Mouse (Mus musculus): ENCODE data around the gene Stra6.

Gene Stra6

DNA sequence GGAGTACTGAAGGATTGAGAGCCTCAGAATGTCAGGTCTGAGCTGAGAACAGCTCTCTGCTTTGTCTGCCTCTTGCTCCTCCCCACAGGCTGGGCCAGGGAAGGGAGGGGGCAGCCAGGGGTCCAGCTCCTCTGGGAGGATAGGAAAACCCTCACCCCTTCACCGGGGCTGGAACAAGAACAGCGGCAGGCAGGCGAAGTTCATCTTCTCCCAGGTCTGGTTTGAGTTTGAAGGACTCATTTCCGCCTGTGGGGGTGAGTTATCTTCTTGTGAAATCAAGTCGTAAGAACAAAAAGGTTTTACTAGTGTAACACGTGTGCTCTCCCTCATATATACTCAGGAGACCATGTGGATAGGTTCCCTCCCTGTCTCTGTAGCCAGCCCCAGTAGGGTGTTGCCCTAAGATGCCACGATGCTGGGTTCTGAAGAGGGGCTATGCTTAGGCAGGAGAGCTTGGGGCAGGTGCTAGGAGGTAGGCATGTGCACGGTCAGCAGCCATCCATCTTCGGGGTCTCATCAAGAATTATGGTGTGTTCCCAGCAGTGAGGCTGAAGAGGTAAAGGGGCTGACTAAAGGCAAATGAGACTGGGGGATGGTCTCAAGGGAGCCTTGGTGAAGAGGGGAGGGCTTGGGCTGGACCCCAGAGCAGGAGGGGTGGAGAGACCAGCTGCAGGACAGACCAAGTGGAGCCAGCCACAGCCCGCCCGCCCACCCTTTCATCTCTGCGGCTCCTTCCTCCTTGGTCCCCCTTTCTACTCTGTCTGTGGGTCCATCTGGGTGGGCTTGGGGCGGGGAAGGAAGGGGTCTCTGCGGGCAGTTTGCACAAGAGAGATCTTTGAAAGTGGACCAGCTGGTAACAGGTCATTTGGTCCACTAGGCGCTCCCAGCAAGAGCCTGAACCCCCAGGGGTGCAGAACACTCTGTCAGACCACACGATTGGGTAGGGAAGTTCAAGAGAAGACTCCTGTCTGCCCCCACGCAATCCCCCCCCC, 70.6 kb downstream of the Stra6 start:
- DNase-seq (ENCODE audit: low spot score): peak; percentile 47

DNA sequence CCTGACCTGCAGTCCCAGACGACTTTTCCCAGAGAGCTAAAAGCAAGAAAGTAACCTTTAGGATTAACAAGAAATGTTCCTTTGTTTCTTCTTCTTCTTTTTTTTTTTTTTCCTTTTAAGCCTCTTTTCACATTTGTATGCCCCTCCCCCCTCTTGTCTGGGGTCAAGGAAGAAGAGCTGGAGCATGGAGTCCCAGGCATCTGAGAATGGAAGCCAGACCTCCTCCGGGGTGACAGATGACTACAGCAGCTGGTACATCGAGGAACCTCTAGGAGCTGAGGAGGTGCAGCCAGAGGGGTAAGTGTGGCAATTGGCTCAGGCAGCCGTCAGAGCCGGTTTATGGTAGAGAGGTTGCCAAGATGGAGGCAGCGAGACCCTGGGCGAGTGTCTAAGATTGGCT, 71.3 kb downstream of the Stra6 start:
- DNase-seq (ENCODE audit: low spot score): no peak

DNA sequence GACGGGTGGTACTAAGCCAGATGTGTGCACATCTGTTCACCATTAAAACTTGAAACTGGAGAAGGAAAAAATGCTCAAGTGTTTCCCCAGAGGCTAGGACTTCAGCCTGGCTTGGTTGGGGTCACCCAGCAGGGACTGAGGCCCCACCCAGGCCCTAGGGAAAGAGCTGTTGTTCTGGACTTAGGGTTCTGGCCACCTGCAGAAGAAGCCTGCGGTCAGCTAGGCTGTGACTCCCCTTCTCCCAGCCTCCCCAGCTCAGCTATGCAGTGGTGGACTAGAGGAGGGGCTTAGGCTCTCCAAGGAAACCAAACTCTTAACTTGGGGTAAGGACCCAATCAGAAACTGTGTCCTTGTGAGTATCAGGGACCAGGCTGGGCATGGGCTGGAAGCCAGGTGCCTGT, 72.3 kb downstream of the Stra6 start:
- DNase-seq (ENCODE audit: low spot score): no peak

DNA sequence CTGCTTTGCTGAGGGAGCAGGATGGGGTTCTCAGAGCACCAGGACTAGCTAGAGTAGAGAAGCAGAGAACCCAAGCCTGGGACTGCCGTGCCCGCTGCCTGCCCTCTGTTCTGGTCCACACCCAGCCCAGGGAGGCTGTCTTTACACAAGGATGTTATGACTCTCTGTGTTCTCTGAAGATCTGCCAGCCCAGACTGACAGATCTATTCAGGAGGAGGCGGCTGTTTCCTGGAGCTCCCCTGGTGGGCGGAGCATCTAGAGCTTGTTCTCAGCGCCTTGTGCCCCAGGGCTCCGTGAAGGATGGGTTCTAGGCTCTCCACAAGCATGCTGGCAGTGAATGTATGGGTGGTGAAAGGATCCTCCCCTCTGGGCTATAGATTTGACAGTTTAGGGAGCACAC, 76.4 kb downstream of the Stra6 start:
- peak; percentile 79 for DNase-seq (ENCODE audit: low spot score)

DNA sequence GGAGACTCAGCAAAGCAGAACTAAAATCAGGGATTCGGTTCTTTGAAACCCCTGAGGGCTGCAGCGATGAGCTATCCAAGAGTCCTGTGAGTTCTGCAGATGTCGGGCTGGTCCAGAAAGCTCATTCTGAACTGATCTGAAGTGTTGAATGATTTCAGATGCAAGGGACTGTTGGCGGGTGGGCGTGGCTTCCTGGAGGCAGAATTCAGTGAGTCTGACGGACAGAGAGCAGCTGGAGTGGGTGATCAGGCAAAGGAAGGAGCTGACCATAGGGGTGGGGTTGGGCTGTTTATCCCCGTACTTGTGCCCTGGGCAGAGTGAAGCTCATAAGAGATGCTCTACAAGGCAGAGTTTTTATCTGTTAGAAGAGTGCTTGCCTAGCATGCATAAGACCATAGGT, 79.8 kb downstream of the Stra6 start:
- no peak for DNase-seq (ENCODE audit: low spot score)

DNA sequence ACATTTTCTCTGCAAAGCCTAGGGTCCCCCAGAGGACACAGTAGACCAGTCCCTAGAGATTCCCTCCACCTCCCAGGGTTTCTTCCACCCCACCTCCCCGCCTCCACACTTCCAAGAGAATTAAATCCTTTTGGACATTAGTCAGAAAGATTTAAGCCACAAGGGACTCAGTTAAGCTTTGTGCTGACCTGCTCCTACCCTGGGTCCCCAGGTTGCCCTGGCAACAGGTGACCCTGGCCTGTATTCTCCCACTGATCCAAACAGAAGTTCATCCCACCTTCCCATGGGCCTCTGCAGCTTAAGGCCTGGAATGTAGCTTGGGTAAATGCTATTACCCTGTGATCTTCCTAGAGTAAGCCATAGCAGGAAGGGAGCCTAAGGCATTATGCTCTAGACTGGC, 81.1 kb downstream of the Stra6 start:
- no peak for DNase-seq (ENCODE audit: low spot score)

DNA sequence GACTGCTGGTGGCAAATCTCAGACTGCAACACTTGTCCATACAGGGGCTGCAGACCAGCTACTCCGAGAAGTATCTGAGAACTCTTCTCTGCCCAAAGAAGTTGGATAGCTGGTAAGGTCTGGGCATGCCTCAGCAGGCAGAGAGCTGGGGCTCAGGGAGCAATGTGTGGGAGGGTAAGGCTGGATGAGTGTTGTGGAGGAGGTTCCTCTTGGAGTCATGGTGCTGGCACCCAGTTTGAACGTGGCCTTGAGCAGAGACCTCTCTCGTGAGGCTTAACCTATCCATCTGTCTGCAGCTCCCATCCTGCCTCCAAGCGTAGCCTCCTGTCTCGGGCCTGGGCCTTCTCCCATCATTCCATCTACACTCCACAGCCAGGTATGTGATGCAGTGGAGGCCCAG, 81.8 kb downstream of the Stra6 start:
- no peak for DNase-seq (ENCODE audit: low spot score)

DNA sequence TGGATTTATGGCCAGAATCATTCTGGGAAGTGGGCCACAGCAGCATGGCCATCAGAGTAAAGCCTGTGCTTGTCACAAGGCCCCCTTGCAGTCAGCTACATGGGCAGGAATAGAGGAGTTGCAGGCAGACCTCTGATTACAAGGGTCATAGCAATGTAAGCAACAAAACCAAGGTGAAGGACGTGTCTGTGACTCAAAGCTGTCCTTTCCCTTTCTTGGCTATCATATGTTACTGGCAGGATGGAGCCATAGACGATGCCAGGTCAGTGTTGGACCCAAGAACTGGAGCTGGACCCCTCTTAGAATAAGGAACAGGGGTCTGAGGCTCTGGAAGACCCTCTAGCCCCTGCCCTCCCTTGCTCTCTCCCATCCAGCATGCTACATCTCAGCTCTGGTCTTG, 85.2 kb downstream of the Stra6 start:
- DNase-seq (ENCODE audit: low spot score): no peak

DNA sequence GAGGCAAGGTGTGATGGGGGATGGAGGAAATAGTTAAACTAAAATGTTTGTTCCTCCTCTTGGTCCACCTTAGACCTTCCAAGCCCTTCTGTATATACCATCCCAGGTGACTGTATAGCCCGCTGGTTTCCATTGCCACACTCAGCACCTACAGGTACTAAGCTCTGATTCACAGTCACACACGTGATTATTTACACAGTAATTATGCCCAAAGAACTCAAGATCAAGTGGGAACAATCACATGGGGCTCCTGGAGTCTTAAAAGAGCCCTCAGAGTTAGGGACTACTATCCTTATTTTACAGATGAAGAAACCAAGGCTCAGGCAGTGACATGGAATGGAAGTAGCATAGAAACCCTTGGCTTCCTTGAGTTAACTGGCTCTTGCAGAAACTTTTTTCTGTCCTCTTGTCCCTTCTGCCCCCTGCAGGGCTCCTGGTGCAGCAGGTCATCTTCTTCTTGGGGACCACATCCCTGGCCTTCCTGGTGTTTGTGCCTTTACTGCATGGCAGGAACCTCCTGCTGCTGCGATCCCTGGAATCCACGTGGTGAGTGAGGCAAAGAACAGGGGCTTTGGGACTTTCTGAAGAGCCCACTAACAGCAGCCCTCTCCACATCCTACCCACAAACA, 87.3 kb downstream of the Stra6 start:
- DNase-seq (ENCODE audit: low spot score): peak; percentile 25

DNA sequence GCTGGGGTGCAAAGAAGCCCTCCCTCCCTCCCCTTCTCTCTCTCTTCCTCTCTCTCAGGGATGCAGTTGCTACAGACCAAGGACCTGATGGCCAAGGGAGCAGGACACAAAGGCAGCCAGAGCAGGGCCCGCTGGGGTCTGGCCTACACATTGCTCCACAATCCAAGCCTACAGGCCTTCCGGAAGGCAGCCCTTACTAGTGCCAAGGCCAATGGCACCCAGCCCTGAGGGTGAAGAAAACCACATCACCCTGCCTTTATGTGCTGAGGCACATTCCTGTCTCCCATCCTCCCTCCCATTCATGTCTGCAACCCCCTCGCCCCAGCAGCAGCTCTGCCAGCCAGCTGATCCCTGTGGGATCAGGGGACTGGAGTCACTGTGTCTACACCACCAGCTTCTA, 89.5 kb downstream of the Stra6 start:
- no peak for DNase-seq (ENCODE audit: low spot score)

DNA sequence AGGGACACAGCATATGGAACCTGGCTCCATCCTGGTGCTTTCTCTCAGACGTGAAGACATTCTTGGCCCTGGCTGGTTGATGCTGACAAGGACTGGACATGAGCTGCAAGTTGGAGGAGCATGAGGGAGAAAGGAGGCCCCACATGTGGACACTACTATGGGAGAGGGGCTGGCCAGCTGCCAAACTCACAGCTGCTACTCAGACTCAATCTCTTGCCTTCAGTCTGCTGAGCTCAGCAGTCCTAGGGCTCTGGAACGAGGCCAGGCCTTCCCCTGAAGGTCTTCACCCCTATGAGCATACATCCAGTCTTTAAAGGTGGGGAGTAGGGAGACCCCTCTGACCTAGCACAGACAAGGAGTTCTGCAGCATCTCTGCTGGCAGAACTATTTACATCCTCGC, 91.8 kb downstream of the Stra6 start:
- DNase-seq (ENCODE audit: low spot score): no peak

DNA sequence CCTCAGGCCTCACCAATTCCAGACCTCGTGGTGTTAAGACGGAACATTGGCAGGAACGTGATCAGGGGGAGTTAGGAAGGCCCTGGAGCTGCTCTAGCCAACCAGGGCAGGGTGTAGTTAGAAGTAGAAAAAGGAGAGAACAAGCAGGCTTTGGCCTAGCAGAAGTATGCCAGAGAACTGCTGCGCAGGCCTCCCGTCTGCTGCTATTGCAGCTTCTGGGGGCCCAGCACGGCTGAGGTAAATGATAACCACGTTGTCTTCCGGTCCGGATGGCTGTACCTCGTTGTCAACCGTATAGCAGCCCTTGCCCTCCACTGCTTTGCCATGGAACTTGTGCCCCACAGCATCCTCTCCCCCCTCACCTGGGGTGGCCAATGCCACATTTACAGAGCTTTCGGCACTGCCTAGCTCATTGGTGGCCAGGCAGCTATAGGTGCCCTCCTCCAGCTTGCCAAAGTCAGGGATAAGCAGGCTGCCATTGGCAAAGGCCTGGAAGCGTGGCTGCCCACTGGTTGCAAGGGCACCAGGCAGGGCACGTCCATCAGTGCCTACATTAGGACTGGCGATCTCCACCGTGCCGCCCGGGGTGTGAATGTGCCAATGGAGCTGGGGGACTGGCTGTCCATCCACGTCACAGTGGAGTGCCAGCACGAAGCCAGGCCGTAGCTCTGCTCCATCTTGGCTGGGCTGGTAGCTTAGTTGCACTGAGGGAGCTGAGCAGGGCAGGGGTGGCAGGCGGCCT, 93.4 kb downstream of the Stra6 start:
- no peak for DNase-seq (ENCODE audit: low spot score)

DNA sequence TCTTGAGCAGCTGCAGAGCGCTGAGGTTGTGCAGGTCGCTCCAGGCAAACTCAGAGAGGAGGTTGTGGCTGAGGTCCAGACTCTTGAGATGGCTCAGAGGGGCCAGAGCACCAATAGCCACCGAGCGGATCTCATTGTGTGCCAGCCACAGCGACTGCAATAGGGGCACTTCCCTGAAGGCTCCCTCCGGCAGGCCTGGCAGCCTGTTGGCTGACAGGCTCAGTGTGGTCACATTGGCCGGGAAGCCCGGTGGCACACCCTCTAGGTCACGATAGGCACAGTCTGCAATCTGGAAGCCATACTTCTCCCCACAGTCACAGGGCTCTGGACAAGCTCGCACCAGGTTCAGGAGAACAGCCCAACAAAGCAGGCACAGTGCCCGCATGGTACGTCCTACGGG, 94.2 kb downstream of the Stra6 start:
- no peak for DNase-seq (ENCODE audit: low spot score)

DNA sequence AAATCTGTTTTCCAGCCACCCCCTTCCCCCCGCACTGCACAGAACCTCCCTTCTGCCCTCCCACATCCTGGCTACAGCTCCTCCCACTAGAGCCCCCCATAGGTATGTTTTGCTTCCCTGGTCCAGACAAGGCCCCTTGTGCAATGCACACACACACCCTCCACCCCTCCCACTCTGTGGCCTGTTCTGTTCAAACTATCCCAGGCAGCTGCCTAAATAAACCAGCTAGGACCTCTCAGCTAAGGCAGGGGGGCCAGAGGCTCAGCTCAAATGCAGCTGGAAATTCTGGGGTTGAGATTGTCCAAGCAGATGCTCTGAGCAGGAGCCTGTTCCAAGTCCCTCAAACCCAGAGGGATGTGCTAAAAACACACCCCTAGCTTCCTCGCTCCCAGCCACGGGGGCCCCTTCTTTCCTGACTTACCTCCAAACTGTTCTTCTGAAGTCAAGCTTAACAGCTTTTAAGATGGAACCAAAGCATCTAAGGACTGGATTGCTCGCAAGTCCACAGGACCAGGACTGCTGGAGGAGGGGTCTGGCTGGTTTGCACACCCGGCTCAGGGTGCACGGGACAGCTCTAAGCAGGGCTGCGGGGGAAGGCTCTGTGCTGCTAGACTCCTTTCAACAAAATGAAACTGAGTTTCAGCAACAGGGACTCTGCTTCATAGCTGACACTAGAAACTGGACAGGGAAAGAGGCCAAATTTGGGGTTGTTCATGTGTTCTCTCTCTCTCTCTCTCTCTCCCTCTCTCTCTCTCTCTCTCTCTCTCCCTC, 95.1 kb downstream of the Stra6 start:
- DNase-seq (ENCODE audit: low spot score): no peak

DNA sequence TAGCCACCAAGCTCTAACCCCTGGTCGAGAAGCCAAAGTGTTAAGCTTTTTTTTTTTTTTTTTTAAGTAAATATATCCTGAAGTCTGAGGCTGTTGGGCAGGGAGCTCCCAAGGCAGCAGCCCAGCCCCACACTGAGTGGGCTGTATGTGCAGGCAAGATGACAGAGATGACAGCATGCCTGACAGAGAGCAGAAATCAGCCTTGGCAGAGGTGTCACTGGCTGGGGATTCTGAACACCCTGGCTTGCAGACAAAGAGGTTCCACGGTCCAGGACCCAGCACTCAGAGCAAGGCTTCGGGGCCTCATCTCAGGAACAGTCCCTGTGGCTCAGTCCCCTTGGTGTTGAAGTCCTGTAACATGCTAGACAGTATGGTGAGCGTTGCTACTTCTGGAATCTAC, 96.3 kb downstream of the Stra6 start:
- no peak for DNase-seq (ENCODE audit: low spot score)

DNA sequence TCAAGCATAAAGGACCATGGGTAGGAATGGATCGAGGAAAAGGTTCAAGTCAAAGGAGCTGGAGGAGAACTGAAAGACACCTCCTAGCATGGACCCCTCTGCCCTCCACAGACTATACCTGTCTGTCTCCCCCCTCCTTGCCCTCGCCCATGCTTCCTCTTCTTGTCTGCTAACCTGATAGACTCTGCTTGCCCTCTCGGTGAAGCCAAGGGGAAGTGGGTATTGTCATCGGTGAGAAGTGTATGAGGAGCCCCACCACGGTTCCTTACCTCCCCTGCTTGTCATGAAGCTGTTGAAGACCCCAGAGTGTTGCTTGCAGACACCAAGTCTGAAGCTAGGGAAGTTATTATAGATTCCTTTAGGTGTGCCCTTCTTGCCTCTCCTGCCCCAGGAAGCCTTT, 96.7 kb downstream of the Stra6 start:
- DNase-seq (ENCODE audit: low spot score): no peak

DNA sequence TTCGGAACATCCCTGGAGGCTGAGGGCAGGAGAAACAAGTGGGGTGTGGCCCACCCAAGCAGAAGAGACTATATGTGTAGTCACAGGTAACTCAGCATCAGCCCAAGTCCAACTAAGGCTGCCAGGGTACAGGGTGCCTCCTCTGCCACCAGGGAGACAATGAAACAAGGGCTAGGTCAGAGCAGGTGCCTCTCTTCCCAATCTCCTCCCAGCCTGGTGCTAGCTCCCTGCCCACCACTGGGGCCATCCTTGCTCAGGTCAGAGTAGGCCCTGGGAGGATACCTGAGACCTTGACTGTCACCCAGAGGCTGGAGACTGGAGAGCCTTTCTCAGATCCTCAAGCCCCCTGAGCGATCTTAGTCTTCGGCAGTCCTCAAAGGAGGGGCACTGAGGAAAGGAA, 98.6 kb downstream of the Stra6 start:
- DNase-seq (ENCODE audit: low spot score): no peak

DNA sequence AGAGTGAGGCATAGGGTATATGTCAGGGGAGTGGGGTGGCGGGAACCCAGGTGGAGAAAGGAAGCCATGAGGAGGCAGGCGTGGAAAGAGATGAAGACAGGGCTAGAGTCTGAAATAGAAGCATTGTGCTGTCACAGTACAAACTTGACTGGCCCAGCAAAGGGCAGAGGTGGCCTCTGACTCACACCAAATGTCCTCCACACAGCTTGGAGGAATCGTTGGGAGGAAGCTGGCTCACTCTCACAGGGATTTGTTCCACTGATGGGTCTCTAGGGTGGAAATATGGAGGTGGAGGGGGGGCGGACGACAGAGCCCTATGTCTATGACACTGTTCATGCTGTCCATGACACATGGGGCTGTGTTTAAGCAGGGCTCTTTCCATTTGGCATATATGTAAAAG, 99.6 kb downstream of the Stra6 start:
- DNase-seq (ENCODE audit: low spot score): no peak

DNA sequence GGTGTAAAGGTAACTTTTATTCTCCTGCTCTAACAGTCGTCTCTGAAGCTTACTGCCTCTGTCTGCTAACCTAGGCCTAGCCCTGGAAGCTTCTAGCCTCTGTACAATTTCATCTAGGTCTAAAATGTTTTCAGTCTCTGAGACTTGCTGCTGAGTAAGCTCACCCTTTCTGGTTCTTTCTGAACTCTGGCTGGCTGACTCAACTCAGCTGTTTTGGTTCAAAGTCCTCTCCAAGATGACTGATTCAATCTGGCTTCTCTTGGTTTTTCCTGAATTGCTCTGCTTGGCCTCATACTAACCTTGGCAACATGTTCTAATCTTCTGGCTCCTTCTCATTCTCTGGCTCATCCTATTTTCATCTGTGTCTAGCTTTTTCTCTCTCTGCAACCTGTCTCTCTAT, 102.2 kb downstream of the Stra6 start:
- no peak for DNase-seq (ENCODE audit: low spot score)

DNA sequence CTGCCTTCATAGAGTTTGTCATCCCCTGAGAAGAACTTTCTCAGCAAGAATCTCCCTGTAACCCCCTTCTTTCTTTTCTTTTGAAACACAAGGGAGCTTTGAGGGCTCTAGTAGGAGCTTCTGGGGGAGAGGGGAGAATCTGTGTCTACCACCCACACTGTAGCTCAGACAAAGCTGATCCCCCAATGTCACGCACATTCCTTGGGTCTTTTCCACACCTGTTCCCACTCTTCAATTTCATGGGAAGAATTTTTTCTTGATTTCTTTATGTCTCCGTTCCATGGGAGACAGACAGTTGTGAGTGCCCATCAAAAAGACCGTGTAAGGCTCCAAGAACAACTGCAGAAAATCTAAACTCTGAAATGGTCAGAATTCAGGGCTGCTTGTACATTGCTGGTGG, 105.3 kb downstream of the Stra6 start:
- DNase-seq (ENCODE audit: low spot score): no peak

DNA sequence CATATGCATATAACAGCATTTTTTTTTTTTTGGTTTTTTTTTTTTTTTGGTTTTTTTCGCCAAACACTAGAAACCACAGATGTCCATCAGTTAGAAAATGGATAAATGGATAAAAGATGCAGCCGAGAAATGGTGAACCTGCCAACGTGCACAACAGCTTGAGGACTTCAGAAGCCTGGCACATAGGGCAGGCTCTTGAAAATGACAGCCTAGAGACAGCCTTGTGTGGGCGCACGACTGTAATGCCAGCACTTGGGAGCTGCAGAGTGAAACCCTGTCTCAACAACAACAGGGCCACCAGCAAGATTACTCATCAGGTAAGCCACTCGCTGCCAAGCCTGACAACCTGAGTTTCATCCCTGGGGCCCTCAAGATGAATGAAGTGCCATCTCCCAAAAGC, 105.8 kb downstream of the Stra6 start:
- DNase-seq (ENCODE audit: low spot score): no peak

DNA sequence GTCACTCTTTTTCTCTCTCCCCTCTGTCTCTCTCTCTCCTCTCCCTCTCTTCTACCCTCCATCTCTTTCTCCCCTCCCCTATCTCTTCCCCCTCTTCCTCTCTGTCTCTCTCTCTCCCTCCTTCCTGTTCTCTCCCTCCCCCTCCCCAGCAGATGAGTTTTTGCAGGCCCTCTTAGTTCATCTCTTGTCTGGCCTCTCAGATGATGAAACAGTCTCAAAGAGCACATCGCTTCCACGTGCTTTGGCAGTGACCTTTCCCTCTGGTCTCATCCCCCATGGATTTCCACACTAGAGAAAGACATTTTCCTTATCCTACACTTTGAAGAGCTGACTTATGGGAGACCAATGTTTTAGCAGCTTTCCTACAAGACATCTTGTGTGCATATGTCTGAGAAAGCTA, 109.3 kb downstream of the Stra6 start:
- no peak for DNase-seq (ENCODE audit: low spot score)
